Comparison of ENCODE assay signal across 20 mouse cellular contexts in the genomic region with DNA sequence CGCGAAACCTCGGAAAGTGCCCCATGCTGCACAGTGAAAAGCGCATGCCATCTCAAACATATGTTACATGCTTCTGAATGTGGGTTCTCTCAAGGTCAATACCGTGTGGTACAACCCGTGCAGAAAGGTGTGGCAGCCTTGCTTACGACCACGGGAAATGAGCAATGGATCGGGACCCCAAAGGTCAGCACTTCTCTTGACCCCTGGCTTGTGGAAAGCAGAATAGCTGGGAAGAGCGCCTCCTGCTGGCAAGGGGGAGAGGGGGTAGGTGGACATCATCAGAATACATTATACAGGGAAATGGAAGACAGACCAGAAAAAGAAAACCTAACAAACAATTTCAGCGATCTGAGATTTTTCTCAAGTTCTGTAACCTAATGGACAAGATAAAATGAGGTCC. TPM values are rescaled to one million over a fixed set of nuclear protein-coding genes. Genes with fewer than 3 reads are reported as not detected.
DNase-seq lines count a peak whose midpoint lies in the region; ATAC-seq and TF ChIP-seq lines count a peak whose summit lies in the region.
"Had no signal": no experiment of that assay in that cellular context is flagged by ENCODE, and none has a peak within 500 bp of the region (broad histone marks: within the 10 kb centered on the region; RNA-seq: fewer than 3 reads in every experiment).

No protein-coding gene starts in this region.

- H3K9ac ChIP-seq in kidney, postnatal 0 days (ENCODE audit: low read depth, low read length) = no peak overlapping the region
- no peak overlapping the region for H3K9ac ChIP-seq in kidney, embryonic 16.5 days (replicated peaks; ENCODE audit: low read length)
- H3K9ac ChIP-seq in midbrain, postnatal 0 days (replicated peaks; ENCODE audit: low read length, poor library complexity, severe bottlenecking) = no peak overlapping the region
- no peak overlapping the region for H3K9ac ChIP-seq in midbrain, embryonic 11.5 days (ENCODE audit: low read length)
- H3K9ac ChIP-seq: hindbrain, embryonic 12.5 days; limb, embryonic 13.5 days; neural tube, embryonic 15.5 days; stomach, embryonic 15.5 days had no signal

- H3K4me1 ChIP-seq in kidney, postnatal 0 days (replicated peaks; ENCODE audit: insufficient read depth, low read length) = no peaks in the 10 kb centered on the region
- no peaks in the 10 kb centered on the region for H3K4me1 ChIP-seq in kidney, embryonic 16.5 days (ENCODE audit: insufficient read depth, low read length)
- no peaks in the 10 kb centered on the region for H3K4me1 ChIP-seq in midbrain, postnatal 0 days (ENCODE audit: insufficient read depth, low read length)
- no peaks in the 10 kb centered on the region for H3K4me1 ChIP-seq in midbrain, embryonic 11.5 days (ENCODE audit: control insufficient read depth, insufficient read depth, low read length)
- peaks cover 18% of the 10 kb centered on the region for H3K4me1 ChIP-seq in G1E (ENCODE audit: insufficient read depth, low read depth, low read length)
- no peaks in the 10 kb centered on the region for H3K4me1 ChIP-seq in limb, embryonic 10.5 days
- H3K4me1 ChIP-seq: hindbrain, embryonic 12.5 days; limb, embryonic 13.5 days; midbrain, embryonic 10.5 days; neural tube, embryonic 15.5 days; stomach, embryonic 15.5 days had no signal

- TF ChIP-seq CTCF in kidney, postnatal 0 days (IDR thresholded peaks at IDR 0.05; ENCODE audit: low read depth) = peak; percentile 18; the same call in 1 of the 2 replicates
- TF ChIP-seq CTCF in midbrain, postnatal 0 days (IDR thresholded peaks at IDR 0.05) = peak; percentile 19; the same call in 1 of the 2 replicates
- TF ChIP-seq CTCF in G1E (IDR thresholded peaks at IDR 0.05; ENCODE audit: low read depth, low read length) = peak; percentile 54

- 86% methylated on average over 11 of the region's 11 CpGs for WGBS in kidney, postnatal 0 days
- 86% methylated on average over 11 of the region's 11 CpGs for WGBS in kidney, embryonic 16.5 days
- 89% methylated on average over 11 of the region's 11 CpGs for WGBS in midbrain, postnatal 0 days
- 90% methylated on average over 11 of the region's 11 CpGs for WGBS in midbrain, embryonic 11.5 days
- 86% methylated on average over 11 of the region's 11 CpGs for WGBS in limb, embryonic 10.5 days

- DNase-seq in kidney, postnatal 0 days (ENCODE audit: low spot score) = no peak
- no peak for DNase-seq in midbrain, postnatal 0 days (ENCODE audit: low spot score)
- DNase-seq in midbrain, embryonic 11.5 days (ENCODE audit: low spot score, missing footprints) = no peak
- DNase-seq in G1E (ENCODE audit: low spot score) = no peak
- DNase-seq in limb, embryonic 10.5 days (ENCODE audit: low spot score) = no peak
- DNase-seq in frontal cortex, postnatal 36 days (ENCODE audit: low spot score in 2 of 2) = no peak
- DNase-seq: adrenal gland, adult 8-10 months; cerebellum, postnatal 10 days; heart, adult 18-20 months; kidney, adult 11 months; kidney, postnatal 4 days; thymus, postnatal 4 days had no signal

- no peak for ATAC-seq in kidney, postnatal 0 days (replicated peaks; ENCODE audit: low FRiP score, low read depth)
- no peak for ATAC-seq in kidney, embryonic 16.5 days (ENCODE audit: low FRiP score, low TSS enrichment)
- no peak for ATAC-seq in midbrain, postnatal 0 days (ENCODE audit: low FRiP score)
- ATAC-seq in midbrain, embryonic 11.5 days (ENCODE audit: low FRiP score) = no peak
- ATAC-seq in G1E (ENCODE audit: extremely low read depth, insufficient number of reproducible peaks, low FRiP score, poor library complexity, severe bottlenecking) = no peak
- ATAC-seq: CD4-positive, CD25-positive, alpha-beta regulatory T cell, adult 4 months; forebrain, embryonic 14.5 days had no signal

- H3K36me3 ChIP-seq in kidney, postnatal 0 days (ENCODE audit: insufficient read depth, low read length) = no peaks in the 10 kb centered on the region
- H3K36me3 ChIP-seq in kidney, embryonic 16.5 days (ENCODE audit: insufficient read depth, low read length) = no peaks in the 10 kb centered on the region
- H3K36me3 ChIP-seq in midbrain, postnatal 0 days (ENCODE audit: insufficient read depth, low read length) = no peaks in the 10 kb centered on the region
- no peaks in the 10 kb centered on the region for H3K36me3 ChIP-seq in midbrain, embryonic 11.5 days (ENCODE audit: control insufficient read depth, insufficient read depth, low read length)
- no peaks in the 10 kb centered on the region for H3K36me3 ChIP-seq in G1E (replicated peaks)
- no peaks in the 10 kb centered on the region for H3K36me3 ChIP-seq in limb, embryonic 10.5 days
- H3K36me3 ChIP-seq: hindbrain, embryonic 12.5 days; limb, embryonic 13.5 days; midbrain, embryonic 10.5 days; stomach, embryonic 15.5 days had no signal

- H3K27ac ChIP-seq in kidney, postnatal 0 days = no peak overlapping the region
- H3K27ac ChIP-seq in kidney, embryonic 16.5 days (ENCODE audit: low read length) = no peak overlapping the region
- no peak overlapping the region for H3K27ac ChIP-seq in midbrain, postnatal 0 days (ENCODE audit: low read depth, low read length)
- H3K27ac ChIP-seq in midbrain, embryonic 11.5 days (ENCODE audit: low read depth, low read length) = no peak overlapping the region
- no peak overlapping the region for H3K27ac ChIP-seq in limb, embryonic 10.5 days
- H3K27ac ChIP-seq: hindbrain, embryonic 12.5 days; limb, embryonic 13.5 days; midbrain, embryonic 10.5 days; neural tube, embryonic 15.5 days; stomach, embryonic 15.5 days had no signal

- no peak overlapping the region for H3K4me2 ChIP-seq in kidney, postnatal 0 days (ENCODE audit: low read length)
- H3K4me2 ChIP-seq in kidney, embryonic 16.5 days (replicated peaks; ENCODE audit: low read depth, low read length) = no peak overlapping the region
- H3K4me2 ChIP-seq in midbrain, postnatal 0 days (ENCODE audit: low read depth, low read length, poor library complexity, severe bottlenecking) = no peak overlapping the region
- no peak overlapping the region for H3K4me2 ChIP-seq in midbrain, embryonic 11.5 days
- H3K4me2 ChIP-seq: hindbrain, embryonic 12.5 days; limb, embryonic 13.5 days; neural tube, embryonic 15.5 days; stomach, embryonic 15.5 days had no signal

- H3K27me3 ChIP-seq in kidney, postnatal 0 days (ENCODE audit: insufficient read depth, low read length) = no peaks in the 10 kb centered on the region
- H3K27me3 ChIP-seq in kidney, embryonic 16.5 days (ENCODE audit: insufficient read depth, low read length) = no peaks in the 10 kb centered on the region
- no peaks in the 10 kb centered on the region for H3K27me3 ChIP-seq in midbrain, postnatal 0 days (ENCODE audit: insufficient read depth, low read length)
- no peaks in the 10 kb centered on the region for H3K27me3 ChIP-seq in midbrain, embryonic 11.5 days (ENCODE audit: control insufficient read depth, insufficient read depth, low read length)
- H3K27me3 ChIP-seq in G1E (ENCODE audit: insufficient read depth, low read length) = peaks cover 34% of the 10 kb centered on the region
- H3K27me3 ChIP-seq in limb, embryonic 10.5 days (ENCODE audit: low read depth, poor library complexity, severe bottlenecking) = no peaks in the 10 kb centered on the region
- H3K27me3 ChIP-seq: hindbrain, embryonic 12.5 days; neural tube, embryonic 15.5 days; stomach, embryonic 15.5 days had no signal

- no peak overlapping the region for H3K4me3 ChIP-seq in kidney, postnatal 0 days (replicated peaks; ENCODE audit: low read depth, low read length)
- no peak overlapping the region for H3K4me3 ChIP-seq in kidney, embryonic 16.5 days (ENCODE audit: low read length)
- no peak overlapping the region for H3K4me3 ChIP-seq in midbrain, postnatal 0 days (ENCODE audit: low read depth, low read length)
- H3K4me3 ChIP-seq in midbrain, embryonic 11.5 days (ENCODE audit: low read depth, low read length) = no peak overlapping the region
- H3K4me3 ChIP-seq in G1E (ENCODE audit: low read depth, low read length) = no peak overlapping the region
- H3K4me3 ChIP-seq in limb, embryonic 10.5 days = no peak overlapping the region
- H3K4me3 ChIP-seq: hindbrain, embryonic 12.5 days; limb, embryonic 13.5 days; midbrain, embryonic 10.5 days; neural tube, embryonic 15.5 days; stomach, embryonic 15.5 days had no signal

- H3K9me3 ChIP-seq in kidney, postnatal 0 days (replicated peaks; ENCODE audit: low read length) = no peaks in the 10 kb centered on the region
- peaks cover 9% of the 10 kb centered on the region; the same call in 1 of the 2 replicates for H3K9me3 ChIP-seq in kidney, embryonic 16.5 days (ENCODE audit: low read length)
- 0 out of 2 replicates have a peak, but pooled peaks cover 6% of the 10 kb centered on the region for H3K9me3 ChIP-seq in midbrain, postnatal 0 days (ENCODE audit: low read length)
- H3K9me3 ChIP-seq in midbrain, embryonic 11.5 days (ENCODE audit: control insufficient read depth, low read length) = no peaks in the 10 kb centered on the region
- peaks cover 2% of the 10 kb centered on the region; the same call in 1 of the 2 replicates for H3K9me3 ChIP-seq in G1E (replicated peaks)
- no peaks in the 10 kb centered on the region for H3K9me3 ChIP-seq in limb, embryonic 10.5 days (replicated peaks)
- H3K9me3 ChIP-seq: hindbrain, embryonic 12.5 days; neural tube, embryonic 15.5 days; stomach, embryonic 15.5 days had no signal

RNA-seq across cellular contexts. Expression of gene Tbc1d8, which starts 19.2 kb away (rescaled TPM):
- 7.3 and 7.6 TPM in 2 replicates for polyA plus RNA-seq in kidney, postnatal 0 days (2015; fragmentation: Nextera tagmentation; extraction: Ambion mirVana)
- 10.1 and 10.3 TPM in 2 replicates for polyA plus RNA-seq in kidney, embryonic 16.5 days (2015; fragmentation: Nextera tagmentation; extraction: Ambion mirVana)
- 18.3 and 20.2 TPM in 2 replicates for total RNA-seq in midbrain, postnatal 0 days (2014; rRNA removed)
- polyA plus RNA-seq in midbrain, postnatal 0 days (2015; fragmentation: Nextera tagmentation; extraction: Ambion mirVana) = 8.5 TPM in 2 replicates
- 4.6 and 5.4 TPM in 2 replicates for polyA plus RNA-seq in midbrain, embryonic 11.5 days (2014; fragmentation: Nextera tagmentation; extraction: Ambion mirVana)
- total RNA-seq in G1E (2014; fragmentation: Nextera tagmentation) (3.5 and 5.7 TPM in 2 replicates), G1E (2017) (6.9 and 8.4 TPM in 2 replicates)
- polyA plus RNA-seq in G1E (2012) = 3.9 TPM in 2 replicates
- polyA plus RNA-seq in limb, embryonic 10.5 days (2016; fragmentation: Nextera tagmentation; extraction: Ambion mirVana) = 3.6 and 5.1 TPM in 2 replicates

RNA-seq across cellular contexts. Expression of gene Cnot11, which starts 37.0 kb away (rescaled TPM):
- polyA plus RNA-seq in kidney, postnatal 0 days (2015; fragmentation: Nextera tagmentation; extraction: Ambion mirVana) = 16.8 and 18.6 TPM in 2 replicates
- 14.6 and 15.6 TPM in 2 replicates for polyA plus RNA-seq in kidney, embryonic 16.5 days (2015; fragmentation: Nextera tagmentation; extraction: Ambion mirVana)
- total RNA-seq in midbrain, postnatal 0 days (2014; rRNA removed) = 28.8 and 32.3 TPM in 2 replicates
- 9.4 and 9.6 TPM in 2 replicates for polyA plus RNA-seq in midbrain, postnatal 0 days (2015; fragmentation: Nextera tagmentation; extraction: Ambion mirVana)
- 29.9 and 33.3 TPM in 2 replicates for polyA plus RNA-seq in midbrain, embryonic 11.5 days (2014; fragmentation: Nextera tagmentation; extraction: Ambion mirVana)
- total RNA-seq in G1E (2014; fragmentation: Nextera tagmentation) = 44.8 and 46.5 TPM in 2 replicates
- total RNA-seq in G1E (2017) = 37.9 and 41.2 TPM in 2 replicates
- polyA plus RNA-seq in G1E (2012) = 117 and 176 TPM in 2 replicates
- polyA plus RNA-seq in limb, embryonic 10.5 days (2016; fragmentation: Nextera tagmentation; extraction: Ambion mirVana) = 23.1 and 26.0 TPM in 2 replicates
